Mouse (Mus musculus) liver, embryonic 13.5 days (tissue): ENCODE results near the gene Zkscan8. TPM values are rescaled to one million over a fixed set of nuclear protein-coding genes. Genes with fewer than 3 reads are reported as not detected.
"Not testable (repeated sequence)": the region's sequence is repeated elsewhere in the genome, so short reads cannot be mapped to it uniquely, and the experiment has no call there.

Source experiments
- ATAC-seq: fragments of 200-750 bp; cut with Nextera tagmentation; 2 replicates; pipeline ENCODE4 v1.8.0; 2017; ENCODE audit warnings: low read depth, mild to moderate bottlenecking, moderate number of reproducible peaks, moderate library complexity
- DNase-seq: peaks from one replicate; pipeline ENCODE4 v3.0.0; 2022
- H3K27ac ChIP-seq: fragments of 300-500 bp; sonication (generic); 2 replicates; pipeline ENCODE4 v1.5.1; 2015; ENCODE audit warnings: moderate library complexity, mild to moderate bottlenecking, inconsistent platforms
- H3K27me3 ChIP-seq: fragments of 300-500 bp; sonication (generic); 2 replicates; pipeline ENCODE4 v1.6.1; 2015; ENCODE audit warnings: mild to moderate bottlenecking, inconsistent platforms
- H3K36me3 ChIP-seq: fragments of 300-500 bp; sonication (generic); 2 replicates; pipeline ENCODE4 v1.6.1; 2015; ENCODE audit warnings: mild to moderate bottlenecking, inconsistent platforms
- H3K4me1 ChIP-seq: fragments of 300-500 bp; sonication (generic); replicated peaks from 2 replicates; pipeline ENCODE4 v1.6.1; 2015; ENCODE audit warnings: inconsistent platforms
- H3K4me2 ChIP-seq: fragments of 300-500 bp; sonication (generic); 2 replicates; pipeline ENCODE4 v1.6.1; 2015; ENCODE audit warnings: inconsistent platforms, mild to moderate bottlenecking, moderate library complexity
- H3K4me3 ChIP-seq: fragments of 300-500 bp; sonication (generic); replicated peaks from 2 replicates; pipeline ENCODE4 v1.5.1; 2015; ENCODE audit warnings: mild to moderate bottlenecking, inconsistent platforms
- H3K9ac ChIP-seq: fragments of 300-500 bp; sonication (generic); 2 replicates; pipeline ENCODE4 v1.6.1; 2015; ENCODE audit warnings: mild to moderate bottlenecking, inconsistent platforms
- H3K9me3 ChIP-seq: fragments of 300-500 bp; sonication (generic); replicated peaks from 2 replicates; pipeline ENCODE4 v1.6.1; 2016; ENCODE audit warnings: inconsistent platforms
- WGBS: fragments of 180-500 bp; shearing (Covaris S2); methylation state at CpG from one replicate; pipeline ENCODE4 v1.1.7; 2015; ENCODE audit not compliant: insufficient replicate concordance; 5-methylcytosine and 5-hydroxymethylcytosine counted together
- polyA plus RNA-seq: library from polyadenylated mRNA; unstranded; fragments of >200 nt; fragmentation: Nextera tagmentation; extraction: Ambion mirVana; gene quantifications from 2 replicates; pipeline ENCODE4 v1.2.1, GENCODE M21; 2015

Gene Zkscan8
- polyA plus RNA-seq, 1 experiment from 2014 or later: 1.1 TPM

- Histone ChIP-seq H3K27me3 (no peaks in the 10 kb centered on the region), H3K4me3 (no peak overlapping the region), H3K27ac (no peak overlapping the region), H3K4me1 (no peaks in the 10 kb centered on the region), H3K36me3 (no peaks in the 10 kb centered on the region), H3K4me2 (no peak overlapping the region), H3K9me3 (no peaks in the 10 kb centered on the region), H3K9ac (no peak overlapping the region)
- ATAC-seq (no peak), DNase-seq (no peak)
- WGBS: 65% methylated on average over 1 of the region's 1 CpGs
These were observed 44.0 kb downstream of the Zkscan8 start for GRCm38 (mm10) chr13:21486881-21487280.

- not testable (repeated sequence) for H3K27ac ChIP-seq, DNase-seq, H3K4me1 ChIP-seq, H3K9me3 ChIP-seq, H3K36me3 ChIP-seq
- Histone ChIP-seq H3K27me3 (peaks cover 20% of the 10 kb centered on the region), H3K4me2 (peak within 1 kb of the TSS; percentile 66), H3K4me3 (peak within 1 kb of the TSS; percentile 55), H3K9ac (peak within 1 kb of the TSS; percentile 59)
- peak; percentile 55 for ATAC-seq
- 4% methylated on average over 31 of the region's 31 CpGs for WGBS
These were observed 51.9 kb downstream of the Zkscan8 start, which contains the start of the genes Zkscan4 and Gm10065 for GRCm38 (mm10) chr13:21478759-21479670. Gene Zkscan4, plus strand, starts transcription at chr13:21478907. Gene Gm10065, minus strand, starts transcription at chr13:21479441.

- ATAC-seq (no peak), DNase-seq (no peak)
- Histone ChIP-seq H3K9me3 (no peaks in the 10 kb centered on the region), H3K27ac (no peak overlapping the region), H3K4me1 (peaks cover 27% of the 10 kb centered on the region), H3K9ac (no peak overlapping the region), H3K36me3 (no peaks in the 10 kb centered on the region), H3K27me3 (peaks cover 13% of the 10 kb centered on the region), H3K4me2 (no peak overlapping the region), H3K4me3 (no peak overlapping the region)
- WGBS: 26% methylated on average over 4 of the region's 4 CpGs
These were observed 58.5 kb downstream of the Zkscan8 start for GRCm38 (mm10) chr13:21472427-21472826.

GRCm38 (mm10) chr13:21469097-21469496 lies 61.8 kb downstream of the Zkscan8 start:
- peak; percentile 11 for DNase-seq
- WGBS: 8% methylated on average over 9 of the region's 9 CpGs
- peak overlapping the region; percentile 97 for H3K4me2 ChIP-seq
- no peak for ATAC-seq
- peaks cover 27% of the 10 kb centered on the region for H3K4me1 ChIP-seq
- H3K27ac ChIP-seq: no peak overlapping the region
- no peaks in the 10 kb centered on the region for H3K36me3 ChIP-seq
- H3K9me3 ChIP-seq: no peaks in the 10 kb centered on the region
- H3K4me3 ChIP-seq: no peak overlapping the region
- peaks cover 15% of the 10 kb centered on the region for H3K27me3 ChIP-seq
- no peak overlapping the region for H3K9ac ChIP-seq

- H3K36me3 ChIP-seq: no peaks in the 10 kb centered on the region
- peak within 1 kb of the TSS; percentile 74 for H3K4me3 ChIP-seq
- H3K27ac ChIP-seq: 0 out of 2 replicates have a peak within 1 kb of the TSS, but pooled peaks have one; percentile 51
- no peaks in the 10 kb centered on the region for H3K9me3 ChIP-seq
- peaks cover 15% of the 10 kb centered on the region for H3K27me3 ChIP-seq
- 1% methylated on average over 53 of the region's 54 CpGs for WGBS
- ATAC-seq: peak; percentile 100
- peak; percentile 88 for DNase-seq
- peak within 1 kb of the TSS; percentile 97 for H3K4me2 ChIP-seq
- H3K4me1 ChIP-seq: peaks cover 27% of the 10 kb centered on the region
- peak within 1 kb of the TSS; percentile 83 for H3K9ac ChIP-seq
These were observed 62.6 kb downstream of the Zkscan8 start, which contains the start of gene Nkapl for GRCm38 (mm10) chr13:21468061-21469019. Gene Nkapl, minus strand, starts transcription at chr13:21468509.

- H3K27ac ChIP-seq: no peak overlapping the region
- no peak for ATAC-seq
- peaks cover 12% of the 10 kb centered on the region for H3K27me3 ChIP-seq
- H3K9ac ChIP-seq: no peak overlapping the region
- H3K4me1 ChIP-seq: peaks cover 27% of the 10 kb centered on the region
- H3K4me3 ChIP-seq: no peak overlapping the region
- H3K9me3 ChIP-seq: no peaks in the 10 kb centered on the region
- no peak for DNase-seq
- H3K4me2 ChIP-seq: no peak overlapping the region; the same call in 1 of the 2 replicates
- H3K36me3 ChIP-seq: no peaks in the 10 kb centered on the region
- 71% methylated on average over 10 of the region's 10 CpGs for WGBS
These were observed 63.6 kb downstream of the Zkscan8 start for GRCm38 (mm10) chr13:21467336-21467735.

Other genes with a start within 250 kb of the Zkscan8 start
- gene Gpx5, start 238.4 kb downstream of the Zkscan8 start, polyA plus RNA-seq: not detected in 2 replicates
- not detected in 2 replicates for gene Gpx6, start 219.0 kb downstream of the Zkscan8 start, polyA plus RNA-seq
- not detected in 2 replicates for gene Olfr1367, start 184.2 kb downstream of the Zkscan8 start, polyA plus RNA-seq
- gene Zscan12, start 168.3 kb downstream of the Zkscan8 start, polyA plus RNA-seq: 4.4 and 5.0 TPM in 2 replicates
- gene Zkscan3, start 128.4 kb downstream of the Zkscan8 start, polyA plus RNA-seq: 30.1 and 33.6 TPM in 2 replicates
- gene Pgbd1, start 90.1 kb downstream of the Zkscan8 start, polyA plus RNA-seq: 1.6 and 1.7 TPM in 2 replicates
- gene Zscan26, start 77.4 kb downstream of the Zkscan8 start, polyA plus RNA-seq: 7.0 and 7.6 TPM in 2 replicates
- gene Nkapl, start 62.6 kb downstream of the Zkscan8 start, polyA plus RNA-seq: 0.86 and 0.92 TPM in 2 replicates
- 0.33 and 0.38 TPM in 2 replicates for gene Zkscan4, start 52.2 kb downstream of the Zkscan8 start, polyA plus RNA-seq
- not detected in 2 replicates for gene Gm10065, start 51.7 kb downstream of the Zkscan8 start, polyA plus RNA-seq
- gene AK157302, start 35.9 kb downstream of the Zkscan8 start, polyA plus RNA-seq: 0.65 and 0.77 TPM in 2 replicates
- gene Gm11273, start 29.7 kb downstream of the Zkscan8 start, polyA plus RNA-seq: 6.6 and 7.4 TPM in 2 replicates
- gene Olfr1366, start 11.7 kb upstream of the Zkscan8 start, polyA plus RNA-seq: not detected in 2 replicates
- gene Olfr1535, start 28.8 kb upstream of the Zkscan8 start, polyA plus RNA-seq: not detected in 2 replicates
- gene Olfr1364, start 50.6 kb upstream of the Zkscan8 start, polyA plus RNA-seq: not detected in 2 replicates
- not detected in 2 replicates for gene Olfr1362, start 82.9 kb upstream of the Zkscan8 start, polyA plus RNA-seq
- gene Olfr11, start 111.4 kb upstream of the Zkscan8 start, polyA plus RNA-seq: not detected in 2 replicates
- not detected in 2 replicates for gene Olfr1361, start 132.3 kb upstream of the Zkscan8 start, polyA plus RNA-seq
- not detected in 2 replicates for gene Olfr1360, start 146.3 kb upstream of the Zkscan8 start, polyA plus RNA-seq
- gene Olfr1359, start 167.0 kb upstream of the Zkscan8 start, polyA plus RNA-seq: not detected in 2 replicates
- gene Hist1h2bl, start 185.0 kb upstream of the Zkscan8 start, polyA plus RNA-seq: 1.8 and 3.0 TPM in 2 replicates
- 15.6 and 39.6 TPM in 2 replicates for gene Hist1h2ai, start 185.3 kb upstream of the Zkscan8 start, polyA plus RNA-seq
- gene Hist1h3h, start 186.5 kb upstream of the Zkscan8 start, polyA plus RNA-seq: 5.8 and 11.7 TPM in 2 replicates
- gene Hist1h2bm, start 190.9 kb upstream of the Zkscan8 start, polyA plus RNA-seq: 4.3 and 8.6 TPM in 2 replicates
- 0.41 and 0.81 TPM in 2 replicates for gene Hist1h4j, start 203.9 kb upstream of the Zkscan8 start, polyA plus RNA-seq
- gene Hist1h4k, start 219.4 kb upstream of the Zkscan8 start, polyA plus RNA-seq: 2.8 and 5.6 TPM in 2 replicates
- gene Hist1h2ak, start 222.7 kb upstream of the Zkscan8 start, polyA plus RNA-seq: 30.8 and 91.0 TPM in 2 replicates
- gene Hist1h2bn, start 223.0 kb upstream of the Zkscan8 start, polyA plus RNA-seq: 4.4 and 14.4 TPM in 2 replicates
- 37.3 and 37.6 TPM in 2 replicates for gene Hist1h1b, start 249.5 kb upstream of the Zkscan8 start, polyA plus RNA-seq